Mouse (Mus musculus): Measurements from ENCODE around the gene Wwc2.

DNA sequence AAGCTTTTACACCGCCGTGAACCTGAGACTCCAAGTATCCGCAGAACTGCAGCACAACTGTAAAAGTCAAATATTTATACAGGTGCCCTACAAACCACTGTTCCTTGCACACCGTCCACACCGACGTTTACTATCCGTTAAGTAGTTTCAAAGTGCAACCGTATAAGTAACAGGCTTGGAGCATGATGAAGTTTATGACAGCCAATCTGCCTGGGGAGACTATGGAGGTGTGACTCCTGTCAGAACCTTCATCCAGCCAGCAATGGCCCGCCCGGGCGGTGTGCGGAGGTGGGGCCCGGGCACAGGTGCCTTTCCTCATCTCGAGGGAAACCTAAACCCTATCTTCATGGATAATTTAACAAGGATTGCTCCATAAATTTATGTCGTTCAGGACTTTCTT is 2.6 kb downstream of the Wwc2 start:
- no peak for TF ChIP-seq CTCF (IDR thresholded peaks at IDR 0.05; ENCODE audit: extremely low read depth, insufficient read depth, insufficient read length, insufficient replicate concordance)
- TF ChIP-seq POLR2A (IDR thresholded peaks at IDR 0.05; ENCODE audit: low read depth, low read length) = no peak

Data from spleen, adult 2 months (tissue).